Mouse (Mus musculus) heart, adult 2 months (tissue): ENCODE measurements around the gene Map3k7cl. TPM values are rescaled to one million over a fixed set of nuclear protein-coding genes. Genes with fewer than 3 reads are reported as not detected.

Experiments used
- DNase-seq, 2 experiments: peaks; one replicate each; pipeline ENCODE4 v3.0.0; 2021
- H3K27ac ChIP-seq: fragments of 200-600 bp; 2 replicates; pipeline ENCODE4 v1.8.1; 2022
- H3K27me3 ChIP-seq: fragments of 200-500 bp; 2 replicates; pipeline ENCODE4 v1.6.1; 2012; ENCODE audit warnings: mild to moderate bottlenecking, low read length, inconsistent platforms, mixed read lengths; ENCODE audit not compliant: control insufficient read depth, insufficient read depth
- H3K36me3 ChIP-seq: fragments of 200-500 bp; 2 replicates; pipeline ENCODE4 v1.6.1; 2012; ENCODE audit warnings: low read length, inconsistent platforms; ENCODE audit not compliant: control insufficient read depth, insufficient read depth
- H3K4me1 ChIP-seq: fragments of 200-500 bp; 2 replicates; pipeline ENCODE4 v1.6.1; 2011; ENCODE audit warnings: low read length; ENCODE audit not compliant: control insufficient read depth, insufficient read depth
- H3K4me3 ChIP-seq: fragments of 200-600 bp; 2 replicates; pipeline ENCODE4 v1.8.1; 2022
- H3K79me2 ChIP-seq: fragments of 200-500 bp; replicated peaks from 2 replicates; pipeline ENCODE4 v1.6.1; 2012; ENCODE audit warnings: mild to moderate bottlenecking, inconsistent platforms, low read length, moderate library complexity, mixed read lengths; ENCODE audit not compliant: control insufficient read depth, insufficient read depth
- H3K9ac ChIP-seq: fragments of 200-500 bp; 2 replicates; pipeline ENCODE4 v1.6.1; 2012; ENCODE audit warnings: low read depth, mild to moderate bottlenecking, control low read depth, inconsistent platforms, low read length, mixed read lengths
- CTCF ChIP-seq: fragments of 200-600 bp; IDR thresholded peaks from 2 replicates; pipeline ENCODE4 v1.8.1; 2022; ENCODE audit warnings: antibody characterized with exemption, mild to moderate bottlenecking, moderate library complexity
- EP300 ChIP-seq: fragments of 200-500 bp; IDR thresholded peaks from 2 replicates; pipeline ENCODE4 v1.6.1; 2011; ENCODE audit warnings: low read depth, low read length, control low read depth; ENCODE audit not compliant: insufficient read depth
- POLR2A ChIP-seq: fragments of 200-500 bp; IDR thresholded peaks from 2 replicates; pipeline ENCODE4 v1.6.1; 2011; ENCODE audit warnings: mild to moderate bottlenecking, low read depth, low read length, control low read depth; ENCODE audit not compliant: insufficient read depth
- WGBS: fragments of 180-500 bp; shearing (Covaris S2); methylation state at CpG from one replicate; pipeline ENCODE4 v1.1.7; 2018; 5-methylcytosine and 5-hydroxymethylcytosine counted together
- intact Hi-C: fragments of 180-260 bp; cut with DNase I; formaldehyde crosslinking; loops from one replicate; pipeline ENCODE4 v1.15.1; 2025
- polyA plus RNA-seq: library from polyadenylated mRNA; depleted of rRNA; stranded (reverse); fragments of >200 nt; gene quantifications from 2 replicates; pipeline ENCODE4 v1.2.3, GENCODE M21; 2012
- total RNA-seq, 2 experiments: library from RNA; stranded (reverse); gene quantifications; 2 replicates each; pipeline ENCODE4 v1.2.3; 2021

Gene Map3k7cl
- total and polyA plus RNA-seq, 3 experiments = 1.5 to 2.2 (median 2.0) TPM

- intact Hi-C loops = no loop called here
- no peak for DNase-seq
- TF ChIP-seq CTCF (peak; percentile 47), POLR2A (no peak), EP300 (no peak)
- Histone ChIP-seq H3K9ac (no peak overlapping the region), H3K36me3 (no peaks in the 10 kb centered on the region), H3K79me2 (no peaks in the 10 kb centered on the region), H3K4me1 (no peaks in the 10 kb centered on the region), H3K4me3 (no peak overlapping the region), H3K27ac (no peak overlapping the region), H3K27me3 (no peaks in the 10 kb centered on the region; the same call in 1 of the 2 replicates)
- 94% methylated on average over 4 of the region's 4 CpGs for WGBS
These were observed 73.6 kb downstream of the Map3k7cl start for GRCm38 (mm10) chr16:87626696-87627095.

GRCm38 (mm10) chr16:87634709-87635108 is 81.6 kb downstream of the Map3k7cl start:
- no peak for DNase-seq
- Histone ChIP-seq H3K4me3 (no peak overlapping the region), H3K9ac (no peak overlapping the region), H3K79me2 (no peaks in the 10 kb centered on the region), H3K27me3 (0 out of 2 replicates have a peak, but pooled peaks cover 1% of the 10 kb centered on the region), H3K36me3 (no peaks in the 10 kb centered on the region), H3K4me1 (peaks cover 1% of the 10 kb centered on the region; the same call in 1 of the 2 replicates), H3K27ac (no peak overlapping the region)
- intact Hi-C loops = no loop called here
- no peak for TF ChIP-seq CTCF
- no peak for TF ChIP-seq EP300
- no peak for TF ChIP-seq POLR2A

- Histone ChIP-seq H3K36me3 (no peaks in the 10 kb centered on the region), H3K9ac (no peak overlapping the region), H3K27ac (no peak overlapping the region), H3K27me3 (0 out of 2 replicates have a peak, but pooled peaks cover 1% of the 10 kb centered on the region), H3K79me2 (no peaks in the 10 kb centered on the region), H3K4me1 (peaks cover 1% of the 10 kb centered on the region; the same call in 1 of the 2 replicates), H3K4me3 (no peak overlapping the region)
- 78% methylated on average over 6 of the region's 6 CpGs for WGBS
- intact Hi-C loops = no loop called here
- TF ChIP-seq POLR2A (no peak), CTCF (no peak), EP300 (no peak)
- no peak for DNase-seq
These were observed 82.2 kb downstream of the Map3k7cl start for GRCm38 (mm10) chr16:87635213-87635755.

- no peak for TF ChIP-seq POLR2A
- H3K27ac ChIP-seq = no peak overlapping the region
- WGBS = 47% methylated on average over 4 of the region's 4 CpGs
These were observed 82.7 kb downstream of the Map3k7cl start for GRCm38 (mm10) chr16:87635841-87636240.

DNA sequence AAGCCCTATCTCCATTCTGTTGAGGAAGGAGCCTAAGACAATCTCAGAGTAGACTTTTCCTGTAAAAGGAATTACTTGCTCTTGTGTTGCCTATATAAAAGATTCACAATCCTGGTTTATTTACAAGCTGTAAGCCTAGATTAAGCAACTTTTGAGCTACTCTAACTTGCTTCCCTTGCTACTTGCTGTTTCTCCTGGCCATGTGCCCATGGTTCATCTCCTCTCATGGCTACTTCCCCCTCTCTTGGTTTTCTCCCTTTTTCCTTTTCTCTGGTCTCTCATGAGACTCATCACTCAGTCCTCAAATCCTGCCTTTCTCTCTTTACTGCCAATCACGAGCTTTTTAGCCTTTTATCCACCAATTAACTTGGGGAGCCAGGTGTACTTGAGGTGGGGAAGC is 85.0 kb downstream of the Map3k7cl start:
- H3K27me3 ChIP-seq = 0 out of 2 replicates have a peak, but pooled peaks cover 1% of the 10 kb centered on the region
- no peak overlapping the region for H3K27ac ChIP-seq
- intact Hi-C loops = no loop called here
- peaks cover 1% of the 10 kb centered on the region; the same call in 1 of the 2 replicates for H3K4me1 ChIP-seq
- no peak overlapping the region for H3K4me3 ChIP-seq
- no peaks in the 10 kb centered on the region for H3K79me2 ChIP-seq
- H3K36me3 ChIP-seq = no peaks in the 10 kb centered on the region
- no peak for TF ChIP-seq EP300
- no peak for TF ChIP-seq CTCF
- no peak for TF ChIP-seq POLR2A
- no peak overlapping the region for H3K9ac ChIP-seq
- WGBS = 47% methylated on average over 1 of the region's 1 CpGs
- DNase-seq = peak in 1 of 2 experiments; percentile 44

More at GRCm38 (mm10) chr16:87635841-87636240, 82.7 kb downstream of the Map3k7cl start:
- Histone ChIP-seq H3K4me1 (peaks cover 1% of the 10 kb centered on the region; the same call in 1 of the 2 replicates), H3K9ac (no peak overlapping the region), H3K27me3 (0 out of 2 replicates have a peak, but pooled peaks cover 1% of the 10 kb centered on the region), H3K4me3 (no peak overlapping the region), H3K79me2 (no peaks in the 10 kb centered on the region), H3K36me3 (no peaks in the 10 kb centered on the region)
- intact Hi-C loops = no loop called here
- peak in 1 of 2 experiments; percentile 46 for DNase-seq

DNA sequence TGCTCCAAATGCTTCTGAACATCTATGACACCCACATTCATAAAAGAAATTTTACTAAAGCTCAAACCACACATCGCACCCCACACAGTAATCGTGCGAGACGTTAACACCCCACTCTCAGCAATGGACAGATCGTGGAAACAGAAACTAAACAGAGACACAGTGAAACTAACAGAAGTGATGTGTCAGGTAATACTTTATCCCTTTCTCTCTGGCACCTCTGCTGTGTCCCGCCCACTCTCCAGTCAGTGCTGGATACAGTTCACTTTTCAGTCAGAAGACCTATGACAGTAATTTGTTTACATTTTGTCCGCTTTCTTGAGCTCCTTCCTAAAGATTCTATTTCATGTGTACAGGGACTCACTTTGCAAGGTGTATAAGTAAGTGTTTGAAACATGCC is 89.1 kb downstream of the Map3k7cl start:
- H3K27ac ChIP-seq = no peak overlapping the region
- no peak for DNase-seq
- H3K9ac ChIP-seq = no peak overlapping the region
- intact Hi-C loops = no loop called here
- H3K36me3 ChIP-seq = no peaks in the 10 kb centered on the region
- no peaks in the 10 kb centered on the region for H3K27me3 ChIP-seq
- WGBS = 97% methylated on average over 7 of the region's 7 CpGs
- no peaks in the 10 kb centered on the region for H3K79me2 ChIP-seq
- no peak for TF ChIP-seq CTCF
- TF ChIP-seq POLR2A = no peak
- no peak for TF ChIP-seq EP300
- H3K4me3 ChIP-seq = no peak overlapping the region
- peaks cover 3% of the 10 kb centered on the region for H3K4me1 ChIP-seq
